Mouse (Mus musculus) megakaryocyte, embryonic 14.5 days (primary cell): ENCODE measurements around the gene Hsp90aa1.

Source experiments
- FLI1 ChIP-seq: IDR thresholded peaks from 2 replicates; pipeline ENCODE4 v1.6.1; 2012; ENCODE audit warnings: low read length, inconsistent platforms, mixed read lengths
- GATA1 ChIP-seq: IDR thresholded peaks from 3 replicates; pipeline ENCODE4 v1.6.1; 2012; ENCODE audit warnings: mixed read lengths, low read length, inconsistent platforms, borderline replicate concordance

DNA sequence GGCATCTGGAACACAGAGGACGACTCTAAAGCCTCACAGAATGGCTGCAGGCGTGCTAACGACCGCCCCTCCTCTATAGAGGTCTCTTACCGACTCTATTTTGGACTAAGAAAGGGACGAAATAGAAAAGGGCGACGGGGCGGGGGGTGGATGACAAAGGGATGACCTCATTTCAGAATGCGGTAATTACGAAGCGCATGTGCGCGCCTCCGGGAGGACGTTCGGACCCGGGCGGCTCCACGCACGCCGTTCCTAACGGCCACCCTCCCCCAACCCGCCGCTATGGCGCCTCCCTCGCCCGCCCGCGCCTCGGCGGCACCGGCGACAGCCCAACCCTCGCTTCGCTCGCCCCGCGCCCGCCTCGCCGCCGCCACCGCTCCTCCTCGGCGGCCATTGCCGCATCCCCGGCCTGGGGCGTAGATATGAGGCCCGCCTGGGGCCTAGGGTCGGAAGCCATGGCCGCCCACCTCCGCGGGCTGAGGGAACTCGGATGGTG is 6.8 kb downstream of the Hsp90aa1 start:
- no peak for TF ChIP-seq GATA1
- TF ChIP-seq FLI1: no peak
